Mouse (Mus musculus): ENCODE measurements around the gene Hist2h2be. TPM values are rescaled to one million over a fixed set of nuclear protein-coding genes. Genes with fewer than 3 reads are reported as not detected.
A peak's percentile ranks its signal among the peaks of the same experiment; 100 is the strongest.

Hist2h2be gene
- total and polyA plus RNA-seq, 3 experiments = 1.8 to 3.2 TPM; not detected in 1

GRCm38 (mm10) chr3:96220765-96221639 lies at the start of gene Hist2h2be, which contains the start of gene Hist2h2ac (continued):
- TF ChIP-seq ZMIZ1 (IDR thresholded peaks at IDR 0.05; ENCODE audit: low read depth, low read length) = no peak
- TF ChIP-seq ETS1 (IDR thresholded peaks at IDR 0.05; ENCODE audit: low read depth, low read length) = no peak
- TF ChIP-seq ZKSCAN1 (IDR thresholded peaks at IDR 0.05; ENCODE audit: low read depth, low read length) = no peak
- no peak for TF ChIP-seq GABPA (IDR thresholded peaks at IDR 0.05; ENCODE audit: low read depth, low read length)

GRCm38 (mm10) chr3:96171583-96172196 lies 49.2 kb upstream of the Hist2h2be start:
- Histone ChIP-seq H3K9ac (ENCODE audit: control insufficient read depth, low read depth, low read length, poor library complexity, severe bottlenecking) (peak overlapping the region; percentile 86), H3K27me3 (ENCODE audit: control insufficient read depth in 1 of 2, insufficient read depth in 2 of 2, low read length in 2 of 2) (no peaks in the 10 kb centered on the region), H3K79me2 (ENCODE audit: control insufficient read depth, insufficient read depth, low read length, poor library complexity) (peaks cover 43% of the 10 kb centered on the region), H3K36me3 (ENCODE audit: control insufficient read depth in 1 of 2, insufficient read depth in 2 of 2, low read length in 2 of 2) (peaks cover 17 to 40% of the 10 kb centered on the region in 2 experiments), H3K9me3 (replicated peaks; ENCODE audit: insufficient read depth, low read length) (no peaks in the 10 kb centered on the region), H3K4me1 (ENCODE audit: control insufficient read depth in 1 of 2, insufficient read depth in 2 of 2, low read length in 2 of 2) (peaks cover 8 to 35% of the 10 kb centered on the region in 2 experiments), H3K27ac (ENCODE audit: control insufficient read depth, low read depth, low read length) (peak overlapping the region; percentile 92), H3K4me3 (ENCODE audit: control insufficient read depth in 1 of 2, insufficient read depth in 1 of 2, low read depth in 2 of 2, low read length in 2 of 2) (peak overlapping the region; percentile 75 to 77)
- no peak for DNase-seq (ENCODE audit: low read depth, low spot score)
- TF ChIP-seq CHD1 (IDR thresholded peaks at IDR 0.05; ENCODE audit: low read depth, low read length) (peak; percentile 99), MAZ (IDR thresholded peaks at IDR 0.05; ENCODE audit: low read depth, low read length) (peak; percentile 13; the same call in 1 of the 2 replicates), BHLHE40 (IDR thresholded peaks at IDR 0.05; ENCODE audit: borderline replicate concordance, low read depth, low read length) (no peak), ETS1 (IDR thresholded peaks at IDR 0.05; ENCODE audit: low read depth, low read length) (no peak), ZKSCAN1 (IDR thresholded peaks at IDR 0.05; ENCODE audit: low read depth, low read length) (no peak), ZMIZ1 (IDR thresholded peaks at IDR 0.05; ENCODE audit: low read depth, low read length) (no peak), MAX (IDR thresholded peaks at IDR 0.05; ENCODE audit: low read length) (0 out of 2 replicates have a peak, but pooled peaks have one; percentile 9), RAD21 (IDR thresholded peaks at IDR 0.05; ENCODE audit: low read depth, low read length) (no peak), GATA1 (IDR thresholded peaks at IDR 0.05; ENCODE audit: low read depth, low read length) (0 out of 2 replicates have a peak, but pooled peaks have one; percentile 27)

GRCm38 (mm10) chr3:96172197-96173178 lies 48.4 kb upstream of the Hist2h2be start, which contains the start of gene Sf3b4:
TSS of gene Sf3b4 (plus strand) at chr3:96172332.
- peaks cover 43% of the 10 kb centered on the region for H3K79me2 ChIP-seq (ENCODE audit: control insufficient read depth, insufficient read depth, low read length, poor library complexity)
- peak; percentile 100 for DNase-seq (ENCODE audit: low read depth, low spot score)
- peak within 1 kb of the TSS; percentile 93 for H3K9ac ChIP-seq (ENCODE audit: control insufficient read depth, low read depth, low read length, poor library complexity, severe bottlenecking)
- H3K27me3 ChIP-seq (ENCODE audit: control insufficient read depth in 1 of 2, insufficient read depth in 2 of 2, low read length in 2 of 2) = no peaks in the 10 kb centered on the region
- H3K36me3 ChIP-seq (ENCODE audit: control insufficient read depth in 1 of 2, insufficient read depth in 2 of 2, low read length in 2 of 2) = peaks cover 21 to 40% of the 10 kb centered on the region in 2 experiments
- peak within 1 kb of the TSS; percentile 75 to 77 for H3K4me3 ChIP-seq (ENCODE audit: control insufficient read depth in 1 of 2, insufficient read depth in 1 of 2, low read depth in 2 of 2, low read length in 2 of 2)
- peaks cover 8 to 35% of the 10 kb centered on the region in 2 experiments for H3K4me1 ChIP-seq (ENCODE audit: control insufficient read depth in 1 of 2, insufficient read depth in 2 of 2, low read length in 2 of 2)
- no peaks in the 10 kb centered on the region for H3K9me3 ChIP-seq (replicated peaks; ENCODE audit: insufficient read depth, low read length)
- peak within 1 kb of the TSS; percentile 92 for H3K27ac ChIP-seq (ENCODE audit: control insufficient read depth, low read depth, low read length)
- TF ChIP-seq RAD21 (IDR thresholded peaks at IDR 0.05; ENCODE audit: low read depth, low read length) (no peak), MEF2A (IDR thresholded peaks at IDR 0.05; ENCODE audit: extremely low read depth, insufficient replicate concordance, low read depth, low read length, poor library complexity, severe bottlenecking) (no peak), GATA1 (IDR thresholded peaks at IDR 0.05; ENCODE audit: low read depth, low read length) (no peak), MAX (IDR thresholded peaks at IDR 0.05; ENCODE audit: low read length) (peak; percentile 60), NELFE (IDR thresholded peaks at IDR 0.05; ENCODE audit: low read depth, low read length) (peak; percentile 99), USF2 (IDR thresholded peaks at IDR 0.05; ENCODE audit: borderline replicate concordance in 1 of 2, insufficient read depth in 1 of 2, low read depth in 1 of 2, low read length in 2 of 2) (no peak), TCF12 (IDR thresholded peaks at IDR 0.05; ENCODE audit: low read depth, low read length) (peak; percentile 77), CHD2 (IDR thresholded peaks at IDR 0.05; ENCODE audit: low read length) (no peak; the same call in 1 of the 2 replicates), BHLHE40 (IDR thresholded peaks at IDR 0.05; ENCODE audit: borderline replicate concordance, low read depth, low read length) (0 out of 2 replicates have a peak, but pooled peaks have one; percentile 2), MYC (IDR thresholded peaks at IDR 0.05; ENCODE audit: low read depth, low read length) (peak; percentile 89), CHD1 (IDR thresholded peaks at IDR 0.05; ENCODE audit: low read depth, low read length) (0 out of 2 replicates have a peak, but pooled peaks have one; percentile 71), SMC3 (IDR thresholded peaks at IDR 0.05; ENCODE audit: low read depth, low read length) (no peak; the same call in 1 of the 2 replicates), MYB (IDR thresholded peaks at IDR 0.05; ENCODE audit: low read depth, low read length) (no peak), ZKSCAN1 (IDR thresholded peaks at IDR 0.05; ENCODE audit: low read depth, low read length) (no peak), ZC3H11A (IDR thresholded peaks at IDR 0.05; ENCODE audit: low read depth, low read length) (0 out of 2 replicates have a peak, but pooled peaks have one; percentile 24), JUND (IDR thresholded peaks at IDR 0.05; ENCODE audit: low read depth, low read length) (no peak)

Measured in MEL (cell line).